Comparison of ENCODE assay signal across 16 mouse cellular contexts in genomic region chr11:78211513-78211912, GRCm38 (mm10).
"Had no signal": no experiment of that assay in that cellular context is flagged by ENCODE, and none has a peak within 500 bp of the region (broad histone marks: within the 10 kb centered on the region; RNA-seq: fewer than 3 reads in every experiment).

No protein-coding gene starts in this region.

- DNase-seq: lung, embryonic 14.5 days; lung, postnatal 4 days; midbrain, embryonic 14.5 days; right cerebral cortex, postnatal 14 days; thymus, adult 18-20 months; thymus, postnatal 14 days; thymus, postnatal 36 days had no signal

- H3K4me2 ChIP-seq: liver, embryonic 12.5 days; lung, embryonic 14.5 days; midbrain, embryonic 12.5 days; neural tube, embryonic 13.5 days; neural tube, embryonic 15.5 days; stomach, embryonic 15.5 days had no signal

- H3K27ac ChIP-seq: liver, embryonic 12.5 days; liver, embryonic 14.5 days; midbrain, embryonic 10.5 days; midbrain, embryonic 12.5 days; neural tube, embryonic 13.5 days; neural tube, embryonic 15.5 days; stomach, embryonic 15.5 days had no signal

- H3K4me1 ChIP-seq: liver, embryonic 12.5 days; midbrain, embryonic 10.5 days; midbrain, embryonic 12.5 days; stomach, embryonic 15.5 days had no signal

- H3K27me3 ChIP-seq: liver, embryonic 12.5 days; midbrain, embryonic 12.5 days; neural tube, embryonic 13.5 days; neural tube, embryonic 15.5 days; stomach, embryonic 15.5 days had no signal

- H3K9ac ChIP-seq: liver, embryonic 12.5 days; liver, embryonic 14.5 days; lung, embryonic 14.5 days; midbrain, embryonic 12.5 days; neural tube, embryonic 13.5 days; neural tube, embryonic 15.5 days; stomach, embryonic 15.5 days had no signal

- ATAC-seq: liver, embryonic 12.5 days; midbrain, embryonic 16.5 days had no signal

- H3K9me3 ChIP-seq: liver, embryonic 12.5 days; midbrain, embryonic 10.5 days; midbrain, embryonic 12.5 days; neural tube, embryonic 13.5 days; neural tube, embryonic 15.5 days; stomach, embryonic 15.5 days had no signal

- H3K4me3 ChIP-seq: liver, embryonic 12.5 days; midbrain, embryonic 10.5 days; midbrain, embryonic 12.5 days; myocyte; neural tube, embryonic 13.5 days; neural tube, embryonic 15.5 days; stomach, embryonic 15.5 days had no signal
